Mouse (Mus musculus) megakaryocyte, embryonic 14.5 days (primary cell): ENCODE results near the gene Ap1g1.

Experiments used
- FLI1 ChIP-seq: IDR thresholded peaks from 2 replicates; pipeline ENCODE4 v1.6.1; 2012; ENCODE audit warnings: low read length, inconsistent platforms, mixed read lengths
- GATA1 ChIP-seq: IDR thresholded peaks from 3 replicates; pipeline ENCODE4 v1.6.1; 2012; ENCODE audit warnings: mixed read lengths, low read length, inconsistent platforms, borderline replicate concordance

DNA sequence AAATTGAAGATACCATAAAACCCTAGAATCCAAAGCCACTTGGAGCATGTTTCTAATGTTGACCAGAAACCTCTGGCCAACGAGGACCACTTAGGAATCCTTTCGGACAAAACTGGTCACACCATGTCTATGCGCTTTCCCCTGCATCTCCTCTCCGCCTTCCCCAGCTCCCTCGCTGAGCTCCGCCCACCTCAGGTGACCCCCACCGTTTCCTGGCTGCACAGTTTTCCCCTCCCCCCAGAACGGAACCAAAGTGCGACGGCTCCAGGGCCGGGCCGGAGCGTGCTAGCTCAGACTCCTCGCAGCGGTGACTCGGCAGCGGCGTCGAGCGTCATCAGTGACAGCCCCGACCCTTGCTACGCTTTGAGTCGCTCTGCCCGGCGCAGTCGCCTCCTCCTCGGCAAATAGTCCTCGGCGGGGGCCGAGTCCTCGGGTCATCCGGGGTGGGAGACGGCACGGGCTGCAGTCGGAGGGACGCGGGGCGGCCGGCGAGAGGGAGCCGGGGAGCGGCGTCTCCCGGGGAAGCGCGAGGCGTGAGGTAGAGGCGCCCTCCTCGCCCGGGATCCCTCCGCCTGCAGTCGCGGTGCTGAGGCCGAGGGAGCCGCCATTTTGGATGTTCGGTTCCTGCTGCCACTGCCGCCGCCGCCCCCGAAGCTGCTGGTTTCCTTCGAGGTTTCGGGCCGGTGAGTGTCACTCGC, at the start of gene Ap1g1:
- TF ChIP-seq FLI1 (no peak), GATA1 (no peak)
